13 mouse cellular contexts compared by ENCODE assay signal in genomic region chr2:37829758-37830275, GRCm38 (mm10). TPM values are rescaled to one million over a fixed set of nuclear protein-coding genes. Genes with fewer than 3 reads are reported as not detected.
DNase-seq lines count a peak whose midpoint lies in the region; ATAC-seq lines count a peak whose summit lies in the region.
"Had no signal": no experiment of that assay in that cellular context is flagged by ENCODE, and none has a peak within 500 bp of the region (broad histone marks: within the 10 kb centered on the region; RNA-seq: fewer than 3 reads in every experiment).

No protein-coding gene starts in this region.

- peaks cover 15% of the 10 kb centered on the region; the same call in 1 of the 2 replicates for H3K4me1 ChIP-seq in kidney, embryonic 15.5 days
- peaks cover 5% of the 10 kb centered on the region; the same call in 1 of the 2 replicates for H3K4me1 ChIP-seq in kidney, embryonic 14.5 days (ENCODE audit: control insufficient read depth, insufficient read depth, low read length)
- peaks cover 19% of the 10 kb centered on the region for H3K4me1 ChIP-seq in embryonic facial prominence, embryonic 12.5 days
- peaks cover 20% of the 10 kb centered on the region for H3K4me1 ChIP-seq in hindbrain, embryonic 12.5 days
- H3K4me1 ChIP-seq in midbrain, embryonic 13.5 days (replicated peaks), result peaks cover 43% of the 10 kb centered on the region

- no peak overlapping the region for H3K4me3 ChIP-seq in kidney, embryonic 15.5 days (replicated peaks)
- H3K4me3 ChIP-seq in kidney, embryonic 14.5 days (ENCODE audit: low read length), result no peak overlapping the region
- no peak overlapping the region for H3K4me3 ChIP-seq in embryonic facial prominence, embryonic 12.5 days
- no peak overlapping the region for H3K4me3 ChIP-seq in hindbrain, embryonic 12.5 days
- no peak overlapping the region for H3K4me3 ChIP-seq in midbrain, embryonic 13.5 days (replicated peaks)
- H3K4me3 ChIP-seq: heart, adult 2 months; megakaryocyte, embryonic 14.5 days had no signal

- no peaks in the 10 kb centered on the region for H3K27me3 ChIP-seq in kidney, embryonic 15.5 days
- no peaks in the 10 kb centered on the region for H3K27me3 ChIP-seq in kidney, embryonic 14.5 days (ENCODE audit: control insufficient read depth, insufficient read depth, low read length)
- no peaks in the 10 kb centered on the region for H3K27me3 ChIP-seq in embryonic facial prominence, embryonic 12.5 days
- no peaks in the 10 kb centered on the region for H3K27me3 ChIP-seq in hindbrain, embryonic 12.5 days
- H3K27me3 ChIP-seq in midbrain, embryonic 13.5 days, result no peaks in the 10 kb centered on the region

- peak; percentile 52; the same call in 1 of the 2 replicates for ATAC-seq in kidney, embryonic 15.5 days (replicated peaks; ENCODE audit: low FRiP score)
- ATAC-seq in kidney, embryonic 14.5 days (ENCODE audit: low FRiP score, low TSS enrichment), result no peak
- ATAC-seq in embryonic facial prominence, embryonic 12.5 days (ENCODE audit: insufficient number of reproducible peaks, insufficient read depth, low FRiP score, low TSS enrichment), result no peak
- ATAC-seq in hindbrain, embryonic 12.5 days (ENCODE audit: low FRiP score), result peak; percentile 83
- ATAC-seq in midbrain, embryonic 13.5 days, result peak; percentile 72

- 61% methylated on average over 9 of the region's 9 CpGs for WGBS in kidney, embryonic 15.5 days
- WGBS in kidney, embryonic 14.5 days, result 64% methylated on average over 8 of the region's 9 CpGs
- WGBS in embryonic facial prominence, embryonic 12.5 days, result 37% methylated on average over 9 of the region's 9 CpGs
- 27% methylated on average over 9 of the region's 9 CpGs for WGBS in hindbrain, embryonic 12.5 days
- WGBS in midbrain, embryonic 13.5 days, result 19% methylated on average over 9 of the region's 9 CpGs

- DNase-seq in adrenal gland, postnatal 4 days (ENCODE audit: low spot score in 2 of 2), result no peak
- DNase-seq in cerebellum, adult 9-11 months, result no peak
- no peak for DNase-seq in testis, postnatal 10 days (ENCODE audit: low spot score)
- DNase-seq: adrenal gland, postnatal 10 days; cerebellum, adult 8-10 months; heart, adult 2 months; kidney, adult 18-20 months had no signal

- H3K36me3 ChIP-seq in kidney, embryonic 15.5 days, result 0 out of 2 replicates have a peak, but pooled peaks cover 3% of the 10 kb centered on the region
- H3K36me3 ChIP-seq in kidney, embryonic 14.5 days (ENCODE audit: control insufficient read depth, insufficient read depth, low read length), result no peaks in the 10 kb centered on the region
- H3K36me3 ChIP-seq in embryonic facial prominence, embryonic 12.5 days, result no peaks in the 10 kb centered on the region; the same call in none of the 2 replicates
- no peaks in the 10 kb centered on the region for H3K36me3 ChIP-seq in hindbrain, embryonic 12.5 days
- H3K36me3 ChIP-seq in midbrain, embryonic 13.5 days, result no peaks in the 10 kb centered on the region

- H3K4me2 ChIP-seq in kidney, embryonic 15.5 days, result no peak overlapping the region
- H3K4me2 ChIP-seq in kidney, embryonic 14.5 days (replicated peaks; ENCODE audit: low read depth, low read length), result no peak overlapping the region
- no peak overlapping the region for H3K4me2 ChIP-seq in embryonic facial prominence, embryonic 12.5 days (replicated peaks)
- H3K4me2 ChIP-seq in hindbrain, embryonic 12.5 days (replicated peaks), result peak overlapping the region; percentile 9; the same call in 1 of the 2 replicates
- no peak overlapping the region for H3K4me2 ChIP-seq in midbrain, embryonic 13.5 days (replicated peaks)

- H3K9ac ChIP-seq in kidney, embryonic 15.5 days, result no peak overlapping the region
- no peak overlapping the region for H3K9ac ChIP-seq in kidney, embryonic 14.5 days (ENCODE audit: low read depth, low read length)
- H3K9ac ChIP-seq in embryonic facial prominence, embryonic 12.5 days, result no peak overlapping the region
- H3K9ac ChIP-seq in hindbrain, embryonic 12.5 days, result no peak overlapping the region
- H3K9ac ChIP-seq in midbrain, embryonic 13.5 days (replicated peaks), result no peak overlapping the region

- H3K27ac ChIP-seq in kidney, embryonic 15.5 days, result no peak overlapping the region; the same call in 1 of the 2 replicates
- no peak overlapping the region for H3K27ac ChIP-seq in kidney, embryonic 14.5 days (ENCODE audit: low read depth, low read length)
- peak overlapping the region; percentile 3; the same call in 1 of the 2 replicates for H3K27ac ChIP-seq in embryonic facial prominence, embryonic 12.5 days
- H3K27ac ChIP-seq in hindbrain, embryonic 12.5 days, result peak overlapping the region; percentile 66
- peak overlapping the region; percentile 64 for H3K27ac ChIP-seq in midbrain, embryonic 13.5 days
- H3K27ac ChIP-seq: heart, adult 2 months had no signal

- H3K9me3 ChIP-seq in kidney, embryonic 15.5 days (replicated peaks), result no peaks in the 10 kb centered on the region
- H3K9me3 ChIP-seq in kidney, embryonic 14.5 days (ENCODE audit: control insufficient read depth, low read length), result no peaks in the 10 kb centered on the region
- H3K9me3 ChIP-seq in embryonic facial prominence, embryonic 12.5 days, result no peaks in the 10 kb centered on the region
- no peaks in the 10 kb centered on the region for H3K9me3 ChIP-seq in hindbrain, embryonic 12.5 days (replicated peaks)
- no peaks in the 10 kb centered on the region for H3K9me3 ChIP-seq in midbrain, embryonic 13.5 days
- H3K9me3 ChIP-seq: megakaryocyte, embryonic 14.5 days had no signal

RNA-seq across cellular contexts. Expression of gene Crb2, which starts 53.8 kb away (rescaled TPM):
- 3.4 and 4.1 TPM in 2 replicates for polyA plus RNA-seq in kidney, embryonic 15.5 days (2015; fragmentation: Nextera tagmentation; extraction: Ambion mirVana)
- 2.2 and 3.2 TPM in 2 replicates for polyA plus RNA-seq in kidney, embryonic 14.5 days (2014; fragmentation: Nextera tagmentation; extraction: Ambion mirVana)
- polyA plus RNA-seq in embryonic facial prominence, embryonic 12.5 days (2016; fragmentation: Nextera tagmentation; extraction: Ambion mirVana), result 3.2 and 3.8 TPM in 2 replicates
- polyA plus RNA-seq in hindbrain, embryonic 12.5 days (2016; fragmentation: Nextera tagmentation; extraction: Ambion mirVana), result 12.3 and 14.7 TPM in 2 replicates
- polyA plus RNA-seq in midbrain, embryonic 13.5 days (2015; fragmentation: Nextera tagmentation; extraction: Ambion mirVana), result 8.5 and 10.3 TPM in 2 replicates
- total RNA-seq in adrenal gland, postnatal 4 days (2021), result 1 to 10 TPM; 1.1 to 2.7 TPM

Comparison
In these comparisons a context has a peak if more than half of its experiments do, and no peak if none do; other contexts are left out.
1. ATAC-seq: peak in kidney, embryonic 15.5 days (single experiment), hindbrain, embryonic 12.5 days (single experiment) and midbrain, embryonic 13.5 days (single experiment); none in kidney, embryonic 14.5 days (single experiment) and embryonic facial prominence, embryonic 12.5 days (single experiment).
2. H3K27ac ChIP-seq: peak in embryonic facial prominence, embryonic 12.5 days (single experiment), hindbrain, embryonic 12.5 days (single experiment) and midbrain, embryonic 13.5 days (single experiment); none in kidney, embryonic 15.5 days (single experiment) and kidney, embryonic 14.5 days (single experiment).